11 mouse cellular contexts compared by ENCODE assay signal in genomic region chr3:101749841-101750240, GRCm38 (mm10).
"Had no signal": no experiment of that assay in that cellular context is flagged by ENCODE, and none has a peak within 500 bp of the region (broad histone marks: within the 10 kb centered on the region; RNA-seq: fewer than 3 reads in every experiment).

No protein-coding gene starts in this region.

- H3K36me3 ChIP-seq: limb, embryonic 12.5 days; liver, embryonic 13.5 days; lung, embryonic 15.5 days; neural tube, embryonic 15.5 days had no signal

- H3K4me1 ChIP-seq: liver, embryonic 13.5 days; lung, embryonic 15.5 days; neural tube, embryonic 15.5 days had no signal

- ATAC-seq: liver, postnatal 0 days had no signal

- H3K27ac ChIP-seq: limb, embryonic 12.5 days; liver, embryonic 13.5 days; lung, embryonic 15.5 days; neural tube, embryonic 15.5 days had no signal

- H3K27me3 ChIP-seq: limb, embryonic 12.5 days; liver, embryonic 13.5 days; lung, embryonic 15.5 days; neural tube, embryonic 15.5 days had no signal

- H3K9ac ChIP-seq: limb, embryonic 12.5 days; liver, embryonic 13.5 days; liver, postnatal 0 days; lung, embryonic 15.5 days; neural tube, embryonic 15.5 days had no signal

- H3K4me2 ChIP-seq: limb, embryonic 12.5 days; liver, embryonic 13.5 days; lung, embryonic 15.5 days; neural tube, embryonic 15.5 days had no signal

- H3K4me3 ChIP-seq: limb, embryonic 12.5 days; liver, embryonic 13.5 days; lung, embryonic 15.5 days; myocyte; neural tube, embryonic 15.5 days had no signal

- DNase-seq: liver; liver, embryonic 13.5 days; liver, postnatal 0 days; lung, postnatal 36 days; right cerebral cortex, adult 18-20 months; right cerebral cortex, postnatal 25 days; thymus, postnatal 36 days had no signal

- H3K9me3 ChIP-seq: liver, embryonic 13.5 days; lung, embryonic 15.5 days; neural tube, embryonic 15.5 days had no signal
